Mouse (Mus musculus): ENCODE measurements around the gene Map4k2. TPM values are rescaled to one million over a fixed set of nuclear protein-coding genes. Genes with fewer than 3 reads are reported as not detected.

The Map4k2 gene
- polyA plus RNA-seq, 1 experiment, result 110 TPM

- DNase-seq (ENCODE audit: low read depth), result no peak
- TF ChIP-seq POLR2A (IDR thresholded peaks at IDR 0.05; ENCODE audit: borderline replicate concordance, extremely low read depth, insufficient read depth, insufficient read length, poor library complexity, severe bottlenecking) (no peak), CTCF (IDR thresholded peaks at IDR 0.05; ENCODE audit: borderline replicate concordance, extremely low read depth, insufficient read depth, insufficient read length) (no peak)
Observed at GRCm38 (mm10) chr19:6338716-6339115, 2.2 kb upstream of the Map4k2 start.

DNA sequence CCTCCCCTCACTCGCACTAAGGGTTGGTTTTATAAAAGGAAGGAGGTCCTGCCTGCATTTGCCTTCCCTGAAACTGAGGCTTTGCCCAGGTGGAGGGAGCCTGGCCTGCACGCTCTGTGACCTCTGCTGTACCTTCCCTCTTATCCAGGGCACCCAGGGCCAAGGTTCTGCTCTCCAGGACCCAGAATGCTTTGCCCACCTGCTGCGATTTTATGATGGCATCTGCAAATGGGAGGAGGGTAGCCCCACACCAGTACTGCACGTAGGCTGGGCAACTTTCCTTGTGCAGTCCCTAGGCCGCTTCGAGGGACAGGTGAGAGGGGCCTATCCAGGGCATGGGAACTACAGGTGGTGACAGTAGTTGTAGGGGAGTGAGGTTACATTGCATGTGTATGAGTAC, 1.7 kb upstream of the Map4k2 start:
- no peak for TF ChIP-seq POLR2A (IDR thresholded peaks at IDR 0.05; ENCODE audit: borderline replicate concordance, extremely low read depth, insufficient read depth, insufficient read length, poor library complexity, severe bottlenecking)
- DNase-seq (ENCODE audit: low read depth), result no peak

DNA sequence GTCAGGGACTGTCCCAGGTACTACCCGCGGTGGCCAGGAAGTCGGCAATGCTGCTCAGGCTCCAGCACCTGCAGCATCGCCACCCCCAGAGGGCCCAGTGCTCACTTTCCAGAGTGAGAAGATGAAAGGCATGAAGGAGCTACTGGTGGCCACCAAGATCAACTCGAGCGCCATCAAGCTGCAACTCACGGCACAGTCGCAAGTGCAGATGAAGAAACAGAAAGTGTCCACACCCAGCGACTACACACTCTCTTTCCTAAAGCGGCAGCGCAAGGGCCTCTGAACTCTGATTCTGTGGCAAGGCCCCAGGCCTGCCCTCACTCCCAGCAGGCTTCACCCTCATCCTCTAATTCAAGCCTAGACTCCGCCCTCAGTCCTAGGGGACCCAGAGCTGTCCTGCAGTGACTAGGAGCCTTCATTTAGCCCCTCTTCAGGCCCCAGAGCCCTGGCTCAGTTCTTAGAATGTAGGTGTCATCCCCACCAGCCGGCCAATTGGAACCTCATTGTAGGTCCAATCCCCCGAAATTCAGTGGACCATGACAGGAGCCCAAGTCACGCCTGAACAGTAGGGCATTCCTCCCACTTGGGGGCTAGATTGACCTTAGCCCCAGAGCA, 938 bp upstream of the Map4k2 start:
- TF ChIP-seq CTCF (IDR thresholded peaks at IDR 0.05; ENCODE audit: borderline replicate concordance, extremely low read depth, insufficient read depth, insufficient read length), result no peak
- TF ChIP-seq POLR2A (IDR thresholded peaks at IDR 0.05; ENCODE audit: borderline replicate concordance, extremely low read depth, insufficient read depth, insufficient read length, poor library complexity, severe bottlenecking), result no peak
- DNase-seq (ENCODE audit: low read depth), result no peak

- no peak for DNase-seq (ENCODE audit: low read depth)
- TF ChIP-seq POLR2A (IDR thresholded peaks at IDR 0.05; ENCODE audit: borderline replicate concordance, extremely low read depth, insufficient read depth, insufficient read length, poor library complexity, severe bottlenecking) (no peak), CTCF (IDR thresholded peaks at IDR 0.05; ENCODE audit: borderline replicate concordance, extremely low read depth, insufficient read depth, insufficient read length) (no peak)
Observed at GRCm38 (mm10) chr19:6341453-6342077, 630 bp downstream of the Map4k2 start.

- TF ChIP-seq POLR2A (IDR thresholded peaks at IDR 0.05; ENCODE audit: borderline replicate concordance, extremely low read depth, insufficient read depth, insufficient read length, poor library complexity, severe bottlenecking) (no peak), CTCF (IDR thresholded peaks at IDR 0.05; ENCODE audit: borderline replicate concordance, extremely low read depth, insufficient read depth, insufficient read length) (no peak)
- no peak for DNase-seq (ENCODE audit: low read depth)
Observed at GRCm38 (mm10) chr19:6342276-6342933, 1.5 kb downstream of the Map4k2 start.

GRCm38 (mm10) chr19:6343066-6343925, 2.4 kb downstream of the Map4k2 start:
- DNase-seq (ENCODE audit: low read depth), result no peak
- TF ChIP-seq POLR2A (IDR thresholded peaks at IDR 0.05; ENCODE audit: borderline replicate concordance, extremely low read depth, insufficient read depth, insufficient read length, poor library complexity, severe bottlenecking) (no peak), CTCF (IDR thresholded peaks at IDR 0.05; ENCODE audit: borderline replicate concordance, extremely low read depth, insufficient read depth, insufficient read length) (no peak)

GRCm38 (mm10) chr19:6343996-6344395, 3.1 kb downstream of the Map4k2 start:
- no peak for TF ChIP-seq POLR2A (IDR thresholded peaks at IDR 0.05; ENCODE audit: borderline replicate concordance, extremely low read depth, insufficient read depth, insufficient read length, poor library complexity, severe bottlenecking)
- no peak for TF ChIP-seq CTCF (IDR thresholded peaks at IDR 0.05; ENCODE audit: borderline replicate concordance, extremely low read depth, insufficient read depth, insufficient read length)
- DNase-seq (ENCODE audit: low read depth), result no peak

- no peak for DNase-seq (ENCODE audit: low read depth)
- no peak for TF ChIP-seq POLR2A (IDR thresholded peaks at IDR 0.05; ENCODE audit: borderline replicate concordance, extremely low read depth, insufficient read depth, insufficient read length, poor library complexity, severe bottlenecking)
- TF ChIP-seq CTCF (IDR thresholded peaks at IDR 0.05; ENCODE audit: borderline replicate concordance, extremely low read depth, insufficient read depth, insufficient read length), result no peak
Observed at GRCm38 (mm10) chr19:6346023-6346422, 5.1 kb downstream of the Map4k2 start.

- DNase-seq (ENCODE audit: low read depth), result no peak
- TF ChIP-seq CTCF (IDR thresholded peaks at IDR 0.05; ENCODE audit: borderline replicate concordance, extremely low read depth, insufficient read depth, insufficient read length), result no peak
- no peak for TF ChIP-seq POLR2A (IDR thresholded peaks at IDR 0.05; ENCODE audit: borderline replicate concordance, extremely low read depth, insufficient read depth, insufficient read length, poor library complexity, severe bottlenecking)
Observed at GRCm38 (mm10) chr19:6346661-6347060, 5.7 kb downstream of the Map4k2 start.

- no peak for DNase-seq (ENCODE audit: low read depth)
- TF ChIP-seq CTCF (IDR thresholded peaks at IDR 0.05; ENCODE audit: borderline replicate concordance, extremely low read depth, insufficient read depth, insufficient read length), result no peak
- no peak for TF ChIP-seq POLR2A (IDR thresholded peaks at IDR 0.05; ENCODE audit: borderline replicate concordance, extremely low read depth, insufficient read depth, insufficient read length, poor library complexity, severe bottlenecking)
Observed at GRCm38 (mm10) chr19:6347615-6348014, 6.7 kb downstream of the Map4k2 start.

DNA sequence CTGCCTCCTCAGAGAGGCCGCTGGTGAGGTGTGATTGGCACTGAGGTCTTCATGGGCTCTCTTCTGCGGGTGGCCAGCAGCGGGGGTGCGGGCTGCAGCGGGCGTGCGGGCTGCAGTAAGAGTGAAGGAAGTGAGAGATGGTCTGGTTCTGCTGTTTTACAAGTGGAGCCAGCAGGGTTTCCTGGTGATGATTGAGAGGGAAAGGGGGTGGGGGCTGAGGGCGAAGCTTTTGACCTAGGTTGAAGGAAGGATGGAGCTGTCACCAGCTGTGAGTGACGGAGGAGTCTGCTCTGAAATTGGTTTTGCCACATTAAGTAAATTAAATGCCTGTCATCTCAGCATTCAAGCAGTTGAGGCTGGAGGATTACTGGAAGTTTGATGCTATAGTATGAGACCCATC, 7.8 kb downstream of the Map4k2 start:
- DNase-seq (ENCODE audit: low read depth), result no peak
- TF ChIP-seq CTCF (IDR thresholded peaks at IDR 0.05; ENCODE audit: borderline replicate concordance, extremely low read depth, insufficient read depth, insufficient read length), result no peak
- no peak for TF ChIP-seq POLR2A (IDR thresholded peaks at IDR 0.05; ENCODE audit: borderline replicate concordance, extremely low read depth, insufficient read depth, insufficient read length, poor library complexity, severe bottlenecking)
